Comparison of ENCODE assay signal across 22 mouse cellular contexts in the genomic region with DNA sequence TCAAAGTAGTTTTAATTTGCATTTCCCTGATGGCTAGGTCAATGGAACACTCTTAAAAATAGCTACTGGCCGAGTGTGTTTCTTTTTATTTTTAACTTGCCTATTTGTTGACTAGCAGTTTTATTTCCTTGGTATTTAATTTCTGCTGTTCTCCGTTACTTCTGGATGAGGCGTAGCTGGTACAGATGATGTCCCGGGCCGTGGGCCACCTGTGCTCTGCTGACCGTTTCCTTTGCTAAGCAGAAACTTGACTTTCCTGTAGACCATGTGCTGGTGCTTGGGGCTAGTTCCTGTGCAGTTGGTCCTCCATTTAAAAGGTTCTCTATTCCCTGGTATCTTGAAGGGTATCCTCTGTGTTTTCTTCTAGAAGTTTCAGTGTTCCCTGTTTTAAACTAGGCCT.
"Had no signal": no experiment of that assay in that cellular context is flagged by ENCODE, and none has a peak within 500 bp of the region (broad histone marks: within the 10 kb centered on the region; RNA-seq: fewer than 3 reads in every experiment).

No protein-coding gene starts in this region.

- ATAC-seq: intestine, postnatal 0 days; midbrain, embryonic 15.5 days had no signal

- DNase-seq: kidney, adult 2 months; kidney, postnatal 25 days; layer of hippocampus, adult 9-11 months; lung, adult 18-20 months; lung, postnatal 10 days; lung, postnatal 36 days; right cerebral cortex, adult 18-20 months; right cerebral cortex, postnatal 14 days; right cerebral cortex, postnatal 4 days; spleen, adult 18-20 months; thymus, postnatal 25 days had no signal

- H3K4me1 ChIP-seq: neural tube, embryonic 12.5 days had no signal

- H3K9ac ChIP-seq: lung, embryonic 15.5 days; midbrain, embryonic 15.5 days; neural tube, embryonic 12.5 days; neural tube, embryonic 15.5 days; stomach, embryonic 15.5 days had no signal

- H3K36me3 ChIP-seq: lung, embryonic 15.5 days; midbrain, embryonic 10.5 days; midbrain, embryonic 15.5 days; neural tube, embryonic 12.5 days; neural tube, embryonic 15.5 days; stomach, embryonic 15.5 days had no signal

- H3K27me3 ChIP-seq: lung, embryonic 15.5 days; midbrain, embryonic 15.5 days; neural tube, embryonic 12.5 days; neural tube, embryonic 15.5 days; stomach, embryonic 15.5 days had no signal

- H3K4me2 ChIP-seq: lung, embryonic 15.5 days; midbrain, embryonic 15.5 days; neural tube, embryonic 12.5 days; neural tube, embryonic 15.5 days; stomach, embryonic 15.5 days had no signal

- H3K9me3 ChIP-seq: lung, embryonic 15.5 days; megakaryocyte, embryonic 14.5 days; midbrain, embryonic 10.5 days; midbrain, embryonic 15.5 days; neural tube, embryonic 12.5 days; neural tube, embryonic 15.5 days; stomach, embryonic 15.5 days had no signal

- H3K27ac ChIP-seq: kidney, postnatal 0 days; layer of hippocampus, adult 2 months; left cerebral cortex, adult 2 months; lung, embryonic 15.5 days; midbrain, embryonic 10.5 days; midbrain, embryonic 15.5 days; neural tube, embryonic 12.5 days; neural tube, embryonic 15.5 days; stomach, embryonic 15.5 days had no signal

- H3K4me3 ChIP-seq: layer of hippocampus, adult 2 months; left cerebral cortex, adult 2 months; lung, embryonic 15.5 days; megakaryocyte, embryonic 14.5 days; midbrain, embryonic 10.5 days; midbrain, embryonic 15.5 days; neural tube, embryonic 12.5 days; neural tube, embryonic 15.5 days; stomach, embryonic 15.5 days had no signal
